Mouse (Mus musculus): ENCODE results near the gene Blvrb.

Blvrb gene

GRCm38 (mm10) chr7:27447419-27448286 is at the start of gene Blvrb, which contains the start of gene Sptbn4:
Gene Blvrb (plus strand): TSS chr7:27447978.
Gene Sptbn4 (minus strand): TSS chr7:27447686.
- ATAC-seq (ENCODE audit: insufficient number of reproducible peaks, low FRiP score, low TSS enrichment) = peak; percentile 91

- no peak for ATAC-seq (ENCODE audit: insufficient number of reproducible peaks, low FRiP score, low TSS enrichment)
Observed at GRCm38 (mm10) chr7:27400545-27400944, 47.2 kb upstream of the Blvrb start.

GRCm38 (mm10) chr7:27402675-27403074 is 45.1 kb upstream of the Blvrb start:
- ATAC-seq (ENCODE audit: insufficient number of reproducible peaks, low FRiP score, low TSS enrichment) = peak; percentile 49; the same call in 1 of the 2 replicates

GRCm38 (mm10) chr7:27404203-27404942 is 43.4 kb upstream of the Blvrb start:
- ATAC-seq (ENCODE audit: insufficient number of reproducible peaks, low FRiP score, low TSS enrichment) = no peak

GRCm38 (mm10) chr7:27406481-27406880 is 41.3 kb upstream of the Blvrb start:
- no peak for ATAC-seq (ENCODE audit: insufficient number of reproducible peaks, low FRiP score, low TSS enrichment)

GRCm38 (mm10) chr7:27407816-27408215 is 40.0 kb upstream of the Blvrb start:
- ATAC-seq (ENCODE audit: insufficient number of reproducible peaks, low FRiP score, low TSS enrichment) = no peak

- peak; percentile 67; the same call in 1 of the 2 replicates for ATAC-seq (ENCODE audit: insufficient number of reproducible peaks, low FRiP score, low TSS enrichment)
Observed at GRCm38 (mm10) chr7:27408379-27409176, 39.2 kb upstream of the Blvrb start.

GRCm38 (mm10) chr7:27417151-27417550 is 30.6 kb upstream of the Blvrb start:
- ATAC-seq (ENCODE audit: insufficient number of reproducible peaks, low FRiP score, low TSS enrichment) = no peak

- no peak for ATAC-seq (ENCODE audit: insufficient number of reproducible peaks, low FRiP score, low TSS enrichment)
Observed at GRCm38 (mm10) chr7:27419101-27419500, 28.7 kb upstream of the Blvrb start.

GRCm38 (mm10) chr7:27423556-27424326 is 24.0 kb upstream of the Blvrb start:
- ATAC-seq (ENCODE audit: insufficient number of reproducible peaks, low FRiP score, low TSS enrichment) = no peak

- no peak for ATAC-seq (ENCODE audit: insufficient number of reproducible peaks, low FRiP score, low TSS enrichment)
Observed at GRCm38 (mm10) chr7:27427387-27427786, 20.4 kb upstream of the Blvrb start.

GRCm38 (mm10) chr7:27428002-27428401 is 19.8 kb upstream of the Blvrb start:
- no peak for ATAC-seq (ENCODE audit: insufficient number of reproducible peaks, low FRiP score, low TSS enrichment)

GRCm38 (mm10) chr7:27429135-27429534 is 18.6 kb upstream of the Blvrb start:
- no peak for ATAC-seq (ENCODE audit: insufficient number of reproducible peaks, low FRiP score, low TSS enrichment)

- no peak for ATAC-seq (ENCODE audit: insufficient number of reproducible peaks, low FRiP score, low TSS enrichment)
Observed at GRCm38 (mm10) chr7:27433349-27433748, 14.4 kb upstream of the Blvrb start.

- no peak for ATAC-seq (ENCODE audit: insufficient number of reproducible peaks, low FRiP score, low TSS enrichment)
Observed at GRCm38 (mm10) chr7:27433794-27434193, 14.0 kb upstream of the Blvrb start.

GRCm38 (mm10) chr7:27437544-27437943 is 10.2 kb upstream of the Blvrb start:
- no peak for ATAC-seq (ENCODE audit: insufficient number of reproducible peaks, low FRiP score, low TSS enrichment)

GRCm38 (mm10) chr7:27440014-27440413 is 7.8 kb upstream of the Blvrb start:
- ATAC-seq (ENCODE audit: insufficient number of reproducible peaks, low FRiP score, low TSS enrichment) = no peak

GRCm38 (mm10) chr7:27446051-27446450 is 1.7 kb upstream of the Blvrb start:
- ATAC-seq (ENCODE audit: insufficient number of reproducible peaks, low FRiP score, low TSS enrichment) = no peak

- ATAC-seq (ENCODE audit: insufficient number of reproducible peaks, low FRiP score, low TSS enrichment) = peak; percentile 29; the same call in 1 of the 2 replicates
Observed at GRCm38 (mm10) chr7:27446521-27447418, 1.0 kb upstream of the Blvrb start.

Data from cerebellum, adult (tissue).